In the genomic region with DNA sequence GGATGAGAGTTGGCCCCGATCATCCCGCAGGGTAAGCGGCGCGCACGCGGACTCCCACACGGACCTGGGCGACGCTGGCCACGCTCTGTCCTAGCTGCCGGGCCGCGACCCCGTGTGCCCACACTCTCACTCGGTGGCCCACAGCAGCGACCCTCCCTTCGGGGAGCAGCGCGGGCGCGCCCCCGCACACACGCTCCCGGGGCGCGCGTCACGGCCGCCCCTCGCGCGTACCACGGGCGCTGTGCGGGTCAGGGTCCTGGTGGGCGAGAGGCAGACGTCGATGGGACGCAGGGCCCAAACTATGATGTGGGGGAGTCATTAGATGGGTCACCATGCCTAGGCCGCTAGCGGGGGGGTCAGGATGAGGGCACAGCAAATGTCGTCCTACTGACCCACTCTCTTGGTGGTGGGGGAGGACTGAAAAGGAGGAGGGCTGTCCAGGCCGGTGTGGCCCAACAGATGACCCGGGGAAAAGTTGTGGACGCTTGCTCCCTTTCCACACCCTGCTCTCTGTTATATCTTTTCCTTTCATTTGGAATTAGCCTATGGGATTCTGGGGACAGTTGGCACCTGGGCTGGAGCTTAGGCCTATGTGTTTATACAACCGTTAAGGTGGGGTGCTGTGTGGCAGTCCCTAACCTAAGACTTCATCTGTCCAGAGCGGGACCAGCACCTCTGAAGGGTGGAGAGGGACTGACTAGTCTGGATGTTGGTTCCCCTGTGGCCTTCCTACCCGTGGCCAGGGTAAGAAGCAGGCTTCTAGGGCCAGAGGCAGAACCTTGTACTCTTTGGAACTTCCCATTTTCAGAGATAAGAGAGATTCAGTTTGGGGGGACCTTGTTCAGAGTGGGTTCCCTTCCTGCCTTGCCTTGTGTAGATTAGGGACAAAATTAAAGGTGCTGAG, we compare ENCODE assay signal across 8 mouse cellular contexts. TPM values are rescaled to one million over a fixed set of nuclear protein-coding genes. Genes with fewer than 3 reads are reported as not detected.
DNase-seq lines count a peak whose midpoint lies in the region; ATAC-seq lines count a peak whose summit lies in the region.

No protein-coding gene starts in this region.

- H3K36me3 ChIP-seq in liver, embryonic 16.5 days (ENCODE audit: control insufficient read depth, insufficient read depth), result no peaks in the 10 kb centered on the region
- no peaks in the 10 kb centered on the region for H3K36me3 ChIP-seq in stomach, embryonic 14.5 days (ENCODE audit: control insufficient read depth, insufficient read depth, low read length)

- ATAC-seq in frontal cortex, adult (ENCODE audit: low TSS enrichment), result peak; percentile 8; the same call in 1 of the 2 replicates
- peak; percentile 30 for ATAC-seq in liver, embryonic 16.5 days (ENCODE audit: low read depth)
- ATAC-seq in stomach, embryonic 14.5 days (ENCODE audit: insufficient number of reproducible peaks, insufficient read depth, low FRiP score, low read depth), result peak; percentile 37
- no peak for ATAC-seq in CD4-positive, CD25-positive, alpha-beta regulatory T cell, adult 4 months

- H3K27me3 ChIP-seq in liver, embryonic 16.5 days (ENCODE audit: control insufficient read depth, insufficient read depth, low read depth, low read length), result no peaks in the 10 kb centered on the region
- H3K27me3 ChIP-seq in stomach, embryonic 14.5 days (ENCODE audit: control insufficient read depth, insufficient read depth, low read length), result no peaks in the 10 kb centered on the region

- H3K9me3 ChIP-seq in liver, embryonic 16.5 days (replicated peaks; ENCODE audit: control insufficient read depth, low read length), result no peaks in the 10 kb centered on the region
- H3K9me3 ChIP-seq in stomach, embryonic 14.5 days (ENCODE audit: control insufficient read depth, low read depth, low read length), result no peaks in the 10 kb centered on the region

- H3K27ac ChIP-seq in liver, embryonic 16.5 days (ENCODE audit: low read length), result peak overlapping the region; percentile 83
- peak overlapping the region; percentile 58; the same call in 1 of the 2 replicates for H3K27ac ChIP-seq in stomach, embryonic 14.5 days (ENCODE audit: low read length)

- H3K4me1 ChIP-seq in liver, embryonic 16.5 days (ENCODE audit: control insufficient read depth, low read depth, low read length), result peaks cover 69% of the 10 kb centered on the region
- H3K4me1 ChIP-seq in stomach, embryonic 14.5 days (ENCODE audit: control insufficient read depth, insufficient read depth, low read length), result peaks cover 28% of the 10 kb centered on the region

- peak overlapping the region; percentile 97 for H3K4me2 ChIP-seq in liver, embryonic 16.5 days (ENCODE audit: low read depth, low read length)
- peak overlapping the region; percentile 96 for H3K4me2 ChIP-seq in stomach, embryonic 14.5 days (replicated peaks; ENCODE audit: low read depth, low read length)

- DNase-seq in frontal cortex, postnatal 36 days (ENCODE audit: low spot score in 2 of 2), result no peak
- DNase-seq in B cell, adult 2 months, result peak; percentile 60 to 61
- DNase-seq in cerebellum, postnatal 10 days, result peak; percentile 64 to 70
- peak; percentile 47 for DNase-seq in heart, postnatal 4 days

- 2% methylated on average over 44 of the region's 49 CpGs for whole genome bisulfite sequencing in liver, embryonic 16.5 days (ENCODE audit: insufficient replicate concordance)
- 4% methylated on average over 38 of the region's 49 CpGs for WGBS in stomach, embryonic 14.5 days

- peak overlapping the region; percentile 92 for H3K9ac ChIP-seq in liver, embryonic 16.5 days (ENCODE audit: low read depth, low read length)
- H3K9ac ChIP-seq in stomach, embryonic 14.5 days (replicated peaks; ENCODE audit: low read depth, low read length), result peak overlapping the region; percentile 81

- peak overlapping the region; percentile 82 for H3K4me3 ChIP-seq in liver, embryonic 16.5 days (ENCODE audit: low read depth, low read length)
- peak overlapping the region; percentile 87 for H3K4me3 ChIP-seq in stomach, embryonic 14.5 days (ENCODE audit: low read depth, low read length)

RNA-seq across cellular contexts. Expression of a gene that starts 1.7 kb away (rescaled TPM):
- 10 to 100 TPM; 30.1 to 33.6 TPM for total RNA-seq in heart, postnatal 4 days (2021)
- polyA plus RNA-seq in liver, embryonic 16.5 days (2015; fragmentation: Nextera tagmentation; extraction: Ambion mirVana), result 3.4 and 3.5 TPM in 2 replicates
- 7.2 and 7.6 TPM in 2 replicates for polyA plus RNA-seq in stomach, embryonic 14.5 days (2014; fragmentation: Nextera tagmentation; extraction: Ambion mirVana)
- 10 to 100 TPM; 25.3 to 25.7 TPM for polyA plus RNA-seq in CD4-positive, CD25-positive, alpha-beta regulatory T cell, adult 4 months (2017; shearing (Covaris generic))

RNA-seq across cellular contexts. Expression of a gene that starts 25.6 kb away (rescaled TPM):
- 10 to 100 TPM; 20.0 to 21.3 TPM for total RNA-seq in heart, postnatal 4 days (2021)
- 0.02 and 0.09 TPM in 2 replicates for polyA plus RNA-seq in liver, embryonic 16.5 days (2015; fragmentation: Nextera tagmentation; extraction: Ambion mirVana)
- 6.8 and 7.8 TPM in 2 replicates for polyA plus RNA-seq in stomach, embryonic 14.5 days (2014; fragmentation: Nextera tagmentation; extraction: Ambion mirVana)
- 1 to 10 TPM; 3.3 to 3.8 TPM for polyA plus RNA-seq in CD4-positive, CD25-positive, alpha-beta regulatory T cell, adult 4 months (2017; shearing (Covaris generic))

Comparison
In these comparisons a context has a peak if more than half of its experiments do, and no peak if none do; other contexts are left out.
1. DNase-seq: peak in B cell, adult 2 months (2 of 2), cerebellum, postnatal 10 days (2 of 2) and heart, postnatal 4 days (single experiment); none in frontal cortex, postnatal 36 days (0 of 2).